Mouse (Mus musculus) spleen, adult 2 months (tissue): ENCODE data around the gene Trpm1. TPM values are rescaled to one million over a fixed set of nuclear protein-coding genes. Genes with fewer than 3 reads are reported as not detected.

Source experiments
- DNase-seq, 2 experiments: peaks; one replicate each; pipeline versions ENCODE4 v3.0.0 to v3.0.0-alpha.2; 2012 to 2021; ENCODE audit warnings: low spot score in 2 of 2, low read depth in 1 of 2
- H3K27ac ChIP-seq: fragments of 200-500 bp; 2 replicates; pipeline ENCODE4 v1.5.1; 2012; ENCODE audit warnings: low read length, inconsistent platforms; ENCODE audit not compliant: insufficient read depth
- H3K27me3 ChIP-seq: fragments of 200-500 bp; 2 replicates; pipeline ENCODE4 v1.6.1; 2012; ENCODE audit warnings: mild to moderate bottlenecking, moderate library complexity, low read length, inconsistent platforms; ENCODE audit not compliant: control insufficient read depth, insufficient read depth
- H3K36me3 ChIP-seq: fragments of 200-500 bp; 2 replicates; pipeline ENCODE4 v1.6.1; 2012; ENCODE audit warnings: mild to moderate bottlenecking, low read length, inconsistent platforms; ENCODE audit not compliant: control insufficient read depth, insufficient read depth
- H3K4me1 ChIP-seq: fragments of 200-500 bp; 2 replicates; pipeline ENCODE4 v1.6.1; 2011; ENCODE audit warnings: inconsistent platforms; ENCODE audit not compliant: control insufficient read depth, insufficient read depth, insufficient read length
- H3K4me3 ChIP-seq: fragments of 200-500 bp; 2 replicates; pipeline ENCODE4 v1.5.1; 2011; ENCODE audit warnings: mild to moderate bottlenecking, inconsistent platforms; ENCODE audit not compliant: insufficient read depth, insufficient read length; ENCODE audit errors: extremely low read depth
- CTCF ChIP-seq: fragments of 200-500 bp; IDR thresholded peaks from 2 replicates; pipeline ENCODE4 v1.5.1; 2011; ENCODE audit warnings: mild to moderate bottlenecking, inconsistent platforms; ENCODE audit not compliant: insufficient read depth, insufficient read length, insufficient replicate concordance; ENCODE audit errors: extremely low read depth
- POLR2A ChIP-seq: fragments of 200-500 bp; IDR thresholded peaks from 2 replicates; pipeline ENCODE4 v1.6.1; 2011; ENCODE audit warnings: low read depth, low read length, inconsistent platforms
- WGBS: fragments of 180-500 bp; shearing (Covaris S2); methylation state at CpG from one replicate; pipeline ENCODE4 v1.1.7; 2018; 5-methylcytosine and 5-hydroxymethylcytosine counted together
- polyA plus RNA-seq: library from polyadenylated mRNA; depleted of rRNA; stranded (reverse); fragments of >200 nt; gene quantifications from 2 replicates; pipeline ENCODE4 v1.2.3, GENCODE M21; 2012

The Trpm1 gene
- polyA plus RNA-seq, 1 experiment, result 0.97 TPM

- Histone ChIP-seq H3K36me3 (no peaks in the 10 kb centered on the region), H3K4me1 (peaks cover 11% of the 10 kb centered on the region; the same call in 1 of the 2 replicates), H3K27me3 (no peaks in the 10 kb centered on the region; the same call in 1 of the 2 replicates), H3K27ac (peak overlapping the region; percentile 48; the same call in 1 of the 2 replicates), H3K4me3 (no peak overlapping the region)
- DNase-seq, result no peak
- 74% methylated on average over 12 of the region's 12 CpGs for WGBS
- TF ChIP-seq POLR2A (no peak), CTCF (no peak)
These were observed 4.8 kb downstream of the Trpm1 start for GRCm38 (mm10) chr7:64158281-64159055.

DNA sequence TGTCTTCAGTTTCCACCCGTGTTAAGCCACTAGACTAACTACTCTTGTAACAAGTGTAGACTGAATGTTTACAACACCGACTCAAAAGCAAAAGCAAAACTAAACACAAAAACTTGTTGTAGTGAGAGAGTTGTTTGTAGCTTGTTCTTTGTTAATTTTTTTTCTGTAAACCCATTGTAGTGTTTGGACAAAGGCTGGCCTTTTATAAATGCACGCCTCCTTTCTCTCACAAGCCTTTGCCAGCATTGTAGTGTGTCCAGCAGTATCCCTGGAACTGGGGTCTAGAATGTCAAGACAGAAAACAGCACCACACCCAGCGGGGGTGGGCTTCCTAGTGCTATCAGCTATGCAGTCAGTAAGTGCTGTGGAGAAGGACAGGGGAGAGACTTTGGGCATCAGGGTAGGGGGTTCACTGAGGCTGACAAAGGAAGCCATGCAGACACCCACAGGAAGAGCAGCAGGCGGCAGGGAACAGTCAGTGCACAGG lies 5.5 kb downstream of the Trpm1 start:
- DNase-seq, result no peak
- H3K36me3 ChIP-seq, result no peaks in the 10 kb centered on the region
- 66% methylated on average over 5 of the region's 5 CpGs for WGBS
- no peaks in the 10 kb centered on the region for H3K27me3 ChIP-seq
- H3K27ac ChIP-seq, result peak overlapping the region; percentile 48; the same call in 1 of the 2 replicates
- no peak for TF ChIP-seq POLR2A
- no peak for TF ChIP-seq CTCF
- no peak overlapping the region for H3K4me3 ChIP-seq
- peaks cover 11% of the 10 kb centered on the region; the same call in 1 of the 2 replicates for H3K4me1 ChIP-seq

DNA sequence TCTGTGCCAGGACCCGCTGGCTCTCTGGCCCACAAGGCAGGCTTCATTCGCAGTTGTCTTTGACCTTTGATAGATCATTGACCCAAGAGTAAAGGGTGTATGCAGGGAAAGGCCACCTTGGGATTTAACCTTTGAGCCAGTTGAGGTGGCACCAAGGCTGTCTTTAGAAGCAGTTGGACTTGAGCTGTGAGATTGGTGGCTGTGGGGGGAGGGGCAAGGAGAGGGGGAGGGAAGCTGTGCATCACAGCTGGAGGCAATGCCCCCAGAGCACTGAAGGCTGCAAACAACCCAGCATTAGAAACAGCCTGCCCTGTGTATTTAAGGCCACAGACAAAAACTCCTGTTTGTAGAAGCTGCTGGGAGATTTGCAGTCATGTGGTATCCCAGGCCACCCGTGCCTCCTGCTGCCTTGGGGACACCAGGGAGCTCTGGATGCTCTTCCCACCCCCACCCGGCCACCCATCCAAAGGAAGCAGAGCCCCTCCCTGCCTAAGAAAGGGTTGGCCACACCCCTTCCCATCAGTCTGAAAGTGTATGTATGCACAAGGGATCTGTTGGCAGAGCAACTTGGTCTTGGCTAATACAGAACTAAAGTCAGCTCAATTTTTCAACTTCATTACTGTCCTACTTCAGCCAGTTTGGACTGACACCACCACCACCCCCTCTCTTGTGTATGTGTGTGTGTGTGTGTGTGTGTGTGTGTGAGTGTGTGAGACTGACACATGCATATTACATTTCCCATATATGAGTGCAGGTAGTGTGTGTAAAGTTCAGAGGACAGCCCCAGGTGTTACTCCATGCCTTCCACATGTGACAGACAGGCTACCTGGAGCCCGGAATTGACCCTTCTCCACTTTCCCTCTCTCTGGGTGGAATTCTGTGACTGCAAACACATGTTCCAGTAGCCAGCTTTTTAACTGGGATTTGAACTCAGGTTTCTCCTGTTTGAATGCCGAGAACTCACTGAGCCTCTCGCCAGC lies 6.3 kb downstream of the Trpm1 start:
- Histone ChIP-seq H3K4me1 (peaks cover 11% of the 10 kb centered on the region; the same call in 1 of the 2 replicates), H3K27ac (peak overlapping the region; percentile 63), H3K27me3 (no peaks in the 10 kb centered on the region), H3K36me3 (no peaks in the 10 kb centered on the region), H3K4me3 (no peak overlapping the region)
- TF ChIP-seq POLR2A (no peak), CTCF (no peak)
- no peak for DNase-seq
- 75% methylated on average over 7 of the region's 7 CpGs for WGBS

- no peaks in the 10 kb centered on the region for H3K27me3 ChIP-seq
- 53% methylated on average over 10 of the region's 10 CpGs for WGBS
- H3K4me3 ChIP-seq, result no peak overlapping the region
- no peak for TF ChIP-seq CTCF
- no peak for TF ChIP-seq POLR2A
- H3K27ac ChIP-seq, result peak overlapping the region; percentile 63
- DNase-seq, result no peak
- no peaks in the 10 kb centered on the region for H3K36me3 ChIP-seq
- peaks cover 7% of the 10 kb centered on the region; the same call in 1 of the 2 replicates for H3K4me1 ChIP-seq
These were observed 7.3 kb downstream of the Trpm1 start for GRCm38 (mm10) chr7:64160737-64161470.

- Histone ChIP-seq H3K27ac (no peak overlapping the region), H3K27me3 (no peaks in the 10 kb centered on the region), H3K4me3 (no peak overlapping the region), H3K36me3 (no peaks in the 10 kb centered on the region), H3K4me1 (peaks cover 7% of the 10 kb centered on the region; the same call in 1 of the 2 replicates)
- DNase-seq, result no peak
- TF ChIP-seq CTCF (no peak), POLR2A (no peak)
- WGBS, result 83% methylated on average over 7 of the region's 7 CpGs
These were observed 8.4 kb downstream of the Trpm1 start for GRCm38 (mm10) chr7:64161990-64162389.

DNA sequence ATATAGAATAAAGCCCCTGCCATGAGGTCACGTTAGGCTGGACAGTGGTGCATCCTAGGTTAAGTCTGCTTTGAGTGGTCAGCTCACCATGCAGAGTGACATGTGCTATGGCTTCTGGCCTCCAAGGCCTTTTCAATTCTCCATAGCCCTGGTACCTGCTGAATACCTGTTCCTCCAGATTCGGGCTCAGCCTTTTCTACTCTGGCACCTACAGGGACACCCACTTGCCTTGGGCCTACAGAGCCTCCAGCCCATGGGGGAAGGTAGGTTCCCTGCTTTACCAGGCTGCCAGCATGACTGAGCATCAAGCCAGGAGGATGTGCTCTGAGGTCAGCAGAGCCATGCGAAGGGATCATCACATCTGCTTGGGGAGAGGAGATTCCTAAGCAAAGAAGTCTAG lies 9.5 kb downstream of the Trpm1 start:
- TF ChIP-seq CTCF (no peak), POLR2A (no peak)
- Histone ChIP-seq H3K4me3 (no peak overlapping the region), H3K36me3 (no peaks in the 10 kb centered on the region), H3K4me1 (peaks cover 7% of the 10 kb centered on the region; the same call in 1 of the 2 replicates), H3K27me3 (no peaks in the 10 kb centered on the region), H3K27ac (no peak overlapping the region)
- WGBS, result 90% methylated on average over 3 of the region's 3 CpGs
- no peak for DNase-seq
